Mouse (Mus musculus): ENCODE measurements at regions not wholly inside any gene's neighbourhood (a gene's known extent, or its start where the extent isn't known, plus 50 kb on each side); places are given as distances from the start of the nearest gene placed in this dataset.

GRCm38 (mm10) chr10:117569301-117570079 is 59.8 kb upstream of the Cpm start:
- 73% methylated on average over 11 of the region's 11 CpGs for WGBS
- Histone ChIP-seq H3K4me1 (ENCODE audit: control insufficient read depth, insufficient read depth, low read length) (0 out of 2 replicates have a peak, but pooled peaks cover 2% of the 10 kb centered on the region), H3K27ac (ENCODE audit: control insufficient read depth, insufficient read depth, low read depth, low read length, poor library complexity) (no peak overlapping the region), H3K4me3 (replicated peaks; ENCODE audit: control insufficient read depth, low read depth, low read length) (no peak overlapping the region)
- TF ChIP-seq CTCF (IDR thresholded peaks at IDR 0.05; ENCODE audit: control insufficient read depth, insufficient read depth, low read length), result no peak
- TF ChIP-seq POLR2A (IDR thresholded peaks at IDR 0.05; ENCODE audit: borderline replicate concordance, control insufficient read depth, low read depth, low read length), result no peak

GRCm38 (mm10) chr10:117568472-117569300 is 60.6 kb upstream of the Cpm start:
- TF ChIP-seq POLR2A (IDR thresholded peaks at IDR 0.05; ENCODE audit: borderline replicate concordance, control insufficient read depth, low read depth, low read length), result no peak
- TF ChIP-seq CTCF (IDR thresholded peaks at IDR 0.05; ENCODE audit: control insufficient read depth, insufficient read depth, low read length), result no peak
- H3K27ac ChIP-seq (ENCODE audit: control insufficient read depth, insufficient read depth, low read depth, low read length, poor library complexity), result no peak overlapping the region
- H3K4me3 ChIP-seq (replicated peaks; ENCODE audit: control insufficient read depth, low read depth, low read length), result no peak overlapping the region
- peaks cover 3% of the 10 kb centered on the region; the same call in 1 of the 2 replicates for H3K4me1 ChIP-seq (ENCODE audit: control insufficient read depth, insufficient read depth, low read length)
- 84% methylated on average over 13 of the region's 13 CpGs for WGBS

- Histone ChIP-seq H3K27ac (ENCODE audit: control insufficient read depth, insufficient read depth, low read depth, low read length, poor library complexity) (no peak overlapping the region), H3K4me1 (ENCODE audit: control insufficient read depth, insufficient read depth, low read length) (peaks cover 4% of the 10 kb centered on the region; the same call in 1 of the 2 replicates), H3K4me3 (replicated peaks; ENCODE audit: control insufficient read depth, low read depth, low read length) (no peak overlapping the region)
- 76% methylated on average over 3 of the region's 3 CpGs for WGBS
- no peak for TF ChIP-seq CTCF (IDR thresholded peaks at IDR 0.05; ENCODE audit: control insufficient read depth, insufficient read depth, low read length)
- TF ChIP-seq POLR2A (IDR thresholded peaks at IDR 0.05; ENCODE audit: borderline replicate concordance, control insufficient read depth, low read depth, low read length), result no peak
Measured at GRCm38 (mm10) chr10:117568138-117568387, 61.2 kb upstream of the Cpm start.

GRCm38 (mm10) chr10:117567379-117568137 is 61.7 kb upstream of the Cpm start:
- TF ChIP-seq POLR2A (IDR thresholded peaks at IDR 0.05; ENCODE audit: borderline replicate concordance, control insufficient read depth, low read depth, low read length) (no peak), CTCF (IDR thresholded peaks at IDR 0.05; ENCODE audit: control insufficient read depth, insufficient read depth, low read length) (no peak)
- H3K4me1 ChIP-seq (ENCODE audit: control insufficient read depth, insufficient read depth, low read length), result peaks cover 4% of the 10 kb centered on the region; the same call in 1 of the 2 replicates
- H3K4me3 ChIP-seq (replicated peaks; ENCODE audit: control insufficient read depth, low read depth, low read length), result no peak overlapping the region
- WGBS, result 88% methylated on average over 8 of the region's 8 CpGs
- no peak overlapping the region for H3K27ac ChIP-seq (ENCODE audit: control insufficient read depth, insufficient read depth, low read depth, low read length, poor library complexity)

GRCm38 (mm10) chr10:117566648-117567378 is 62.5 kb upstream of the Cpm start:
- TF ChIP-seq POLR2A (IDR thresholded peaks at IDR 0.05; ENCODE audit: borderline replicate concordance, control insufficient read depth, low read depth, low read length), result no peak
- no peak for TF ChIP-seq CTCF (IDR thresholded peaks at IDR 0.05; ENCODE audit: control insufficient read depth, insufficient read depth, low read length)
- 83% methylated on average over 8 of the region's 8 CpGs for WGBS
- Histone ChIP-seq H3K4me3 (replicated peaks; ENCODE audit: control insufficient read depth, low read depth, low read length) (no peak overlapping the region), H3K4me1 (ENCODE audit: control insufficient read depth, insufficient read depth, low read length) (peaks cover 4% of the 10 kb centered on the region; the same call in 1 of the 2 replicates), H3K27ac (ENCODE audit: control insufficient read depth, insufficient read depth, low read depth, low read length, poor library complexity) (no peak overlapping the region)

GRCm38 (mm10) chr10:117566204-117566603 is 63.1 kb upstream of the Cpm start:
- Histone ChIP-seq H3K27ac (ENCODE audit: control insufficient read depth, insufficient read depth, low read depth, low read length, poor library complexity) (no peak overlapping the region), H3K4me3 (replicated peaks; ENCODE audit: control insufficient read depth, low read depth, low read length) (no peak overlapping the region), H3K4me1 (ENCODE audit: control insufficient read depth, insufficient read depth, low read length) (peaks cover 6% of the 10 kb centered on the region; the same call in 1 of the 2 replicates)
- TF ChIP-seq POLR2A (IDR thresholded peaks at IDR 0.05; ENCODE audit: borderline replicate concordance, control insufficient read depth, low read depth, low read length), result no peak
- 0 out of 2 replicates have a peak, but pooled peaks have one; percentile 8 for TF ChIP-seq CTCF (IDR thresholded peaks at IDR 0.05; ENCODE audit: control insufficient read depth, insufficient read depth, low read length)
- WGBS, result 80% methylated on average over 3 of the region's 3 CpGs

GRCm38 (mm10) chr10:117565529-117566086 is 63.7 kb upstream of the Cpm start:
- peaks cover 6% of the 10 kb centered on the region; the same call in 1 of the 2 replicates for H3K4me1 ChIP-seq (ENCODE audit: control insufficient read depth, insufficient read depth, low read length)

More at GRCm38 (mm10) chr10:117565529-117566086, 63.7 kb upstream of the Cpm start:
- no peak overlapping the region for H3K27ac ChIP-seq (ENCODE audit: control insufficient read depth, insufficient read depth, low read depth, low read length, poor library complexity)
- TF ChIP-seq CTCF (IDR thresholded peaks at IDR 0.05; ENCODE audit: control insufficient read depth, insufficient read depth, low read length) (no peak), POLR2A (IDR thresholded peaks at IDR 0.05; ENCODE audit: borderline replicate concordance, control insufficient read depth, low read depth, low read length) (no peak)
- 86% methylated on average over 4 of the region's 4 CpGs for WGBS
- H3K4me3 ChIP-seq (replicated peaks; ENCODE audit: control insufficient read depth, low read depth, low read length), result no peak overlapping the region

All from bone marrow, adult 2 months (tissue).